Mouse (Mus musculus) myocyte (in vitro differentiated cells): ENCODE data around the gene Gm45062. TPM values are rescaled to one million over a fixed set of nuclear protein-coding genes. Genes with fewer than 3 reads are reported as not detected.

Source experiments
- H3K27me3 ChIP-seq: one replicate; pipeline ENCODE4 v1.6.1; 2011; ENCODE audit not compliant: control insufficient read depth, insufficient read depth, insufficient read length
- H3K36me3 ChIP-seq: one replicate; pipeline ENCODE4 v1.6.1; 2011; ENCODE audit not compliant: control insufficient read depth, insufficient read depth
- H3K4me2 ChIP-seq: one replicate; pipeline ENCODE4 v1.6.1; 2011; ENCODE audit warnings: low read depth, control low read depth
- H3K4me3 ChIP-seq: one replicate; pipeline ENCODE4 v1.5.1; 2011; ENCODE audit warnings: mild to moderate bottlenecking, control low read depth, moderate library complexity
- H3K79me2 ChIP-seq: one replicate; pipeline ENCODE4 v1.6.1; 2011; ENCODE audit not compliant: control insufficient read depth, insufficient read depth
- H3ac ChIP-seq: one replicate; pipeline ENCODE4 v1.6.1; 2011; ENCODE audit not compliant: control insufficient read depth, insufficient read length
- CEBPB ChIP-seq: IDR thresholded peaks from 2 replicates; pipeline ENCODE4 v1.6.1; 2011; ENCODE audit warnings: mild to moderate bottlenecking, moderate library complexity; ENCODE audit not compliant: poor library complexity, insufficient read depth, severe bottlenecking
- E2F4 ChIP-seq: IDR thresholded peaks from one replicate; pipeline ENCODE4 v1.6.1; 2011; ENCODE audit warnings: mild to moderate bottlenecking, control low read depth, moderate library complexity; ENCODE audit not compliant: insufficient read depth
- MAX ChIP-seq: IDR thresholded peaks from one replicate; pipeline ENCODE4 v1.6.1; 2011; ENCODE audit warnings: low read depth, mild to moderate bottlenecking, control low read depth
- MYOD1 ChIP-seq, 3 experiments: IDR thresholded peaks; one replicate each; pipeline ENCODE4 v1.6.1; 2011; ENCODE audit warnings: control low read depth in 2 of 3, low read depth in 2 of 3, mild to moderate bottlenecking in 2 of 3, moderate library complexity in 1 of 3; ENCODE audit not compliant: insufficient read length in 2 of 3, control insufficient read depth in 1 of 3
- MYOG ChIP-seq, 3 experiments: IDR thresholded peaks; one replicate each; pipeline ENCODE4 v1.6.1; 2011; ENCODE audit warnings: control low read depth in 2 of 3, low read depth in 2 of 3, mild to moderate bottlenecking in 2 of 3; ENCODE audit not compliant: insufficient read length in 2 of 3, control insufficient read depth in 1 of 3, insufficient read depth in 1 of 3
- POLR2A ChIP-seq: IDR thresholded peaks from one replicate; pipeline ENCODE4 v1.6.1; 2011; ENCODE audit warnings: low read depth, mild to moderate bottlenecking, control low read depth, moderate library complexity; ENCODE audit not compliant: insufficient read length
- POLR2AphosphoS2 ChIP-seq: IDR thresholded peaks from one replicate; pipeline ENCODE4 v1.6.1; 2011; ENCODE audit warnings: low read depth, control low read depth; ENCODE audit not compliant: insufficient read length
- REST ChIP-seq: IDR thresholded peaks from one replicate; pipeline ENCODE4 v1.6.1; 2011; ENCODE audit warnings: mild to moderate bottlenecking, control low read depth, moderate library complexity; ENCODE audit not compliant: insufficient read depth, insufficient read length
- SRF ChIP-seq: IDR thresholded peaks from one replicate; pipeline ENCODE4 v1.6.1; 2011; ENCODE audit warnings: low read depth; ENCODE audit not compliant: control insufficient read depth, insufficient read length
- TCF12 ChIP-seq: IDR thresholded peaks from one replicate; pipeline ENCODE4 v1.6.1; 2011; ENCODE audit warnings: mild to moderate bottlenecking, control low read depth; ENCODE audit not compliant: poor library complexity, insufficient read depth, severe bottlenecking
- TCF3 ChIP-seq: IDR thresholded peaks from one replicate; pipeline ENCODE4 v1.6.1; 2011; ENCODE audit warnings: low read depth, control low read depth; ENCODE audit not compliant: insufficient read length
- USF1 ChIP-seq: IDR thresholded peaks from one replicate; pipeline ENCODE4 v1.6.1; 2011; ENCODE audit warnings: low read depth, mild to moderate bottlenecking, control low read depth, moderate library complexity
- polyA plus RNA-seq: library from polyadenylated mRNA; unstranded; fragments of >200 nt; fragmentation: generic; extraction: Trizol; gene quantifications from one replicate; pipeline ENCODE4 v1.2.1, GENCODE M21; 2012; ENCODE audit warnings: missing spikeins

Gene Gm45062
- polyA plus RNA-seq, 1 experiment: 0.71 TPM

GRCm38 (mm10) chr6:8339453-8339852, 80.2 kb downstream of the Gm45062 start:
- H3K27me3 ChIP-seq: no peaks in the 10 kb centered on the region
- H3ac ChIP-seq: no peak overlapping the region
- no peak for TF ChIP-seq SRF
- no peak for TF ChIP-seq MYOD1 (IDR thresholded peaks at IDR 0.05; ENCODE audit: control insufficient read depth in 1 of 3, insufficient read length in 2 of 3, low read depth in 2 of 3)
- TF ChIP-seq MAX: no peak
- TF ChIP-seq POLR2A: no peak
- no peak for TF ChIP-seq REST
- TF ChIP-seq TCF12: no peak
- TF ChIP-seq E2F4: no peak
- TF ChIP-seq MYOG (IDR thresholded peaks at IDR 0.05; ENCODE audit: control insufficient read depth in 1 of 3, insufficient read depth in 1 of 3, insufficient read length in 2 of 3, low read depth in 2 of 3): no peak
- TF ChIP-seq USF1: no peak
- TF ChIP-seq POLR2AphosphoS2: no peak
- TF ChIP-seq CEBPB: no peak
- TF ChIP-seq TCF3: no peak
- no peak overlapping the region for H3K4me3 ChIP-seq
- H3K79me2 ChIP-seq: no peaks in the 10 kb centered on the region
- no peaks in the 10 kb centered on the region for H3K36me3 ChIP-seq
- no peak overlapping the region for H3K4me2 ChIP-seq

GRCm38 (mm10) chr6:8343271-8343670, 84.0 kb downstream of the Gm45062 start:
- TF ChIP-seq USF1 (no peak), MYOD1 (IDR thresholded peaks at IDR 0.05; ENCODE audit: control insufficient read depth in 1 of 3, insufficient read length in 2 of 3, low read depth in 2 of 3) (no peak), POLR2A (no peak), TCF3 (no peak), MAX (no peak), E2F4 (no peak), SRF (no peak), MYOG (IDR thresholded peaks at IDR 0.05; ENCODE audit: control insufficient read depth in 1 of 3, insufficient read depth in 1 of 3, insufficient read length in 2 of 3, low read depth in 2 of 3) (no peak), TCF12 (no peak), REST (no peak), POLR2AphosphoS2 (no peak), CEBPB (no peak)
- H3K36me3 ChIP-seq: no peaks in the 10 kb centered on the region
- H3K79me2 ChIP-seq: no peaks in the 10 kb centered on the region
- H3K4me3 ChIP-seq: no peak overlapping the region
- no peak overlapping the region for H3K4me2 ChIP-seq
- no peaks in the 10 kb centered on the region for H3K27me3 ChIP-seq
- no peak overlapping the region for H3ac ChIP-seq

- no peak overlapping the region for H3K4me3 ChIP-seq
- no peak for TF ChIP-seq POLR2A
- TF ChIP-seq E2F4: no peak
- no peak for TF ChIP-seq TCF3
- TF ChIP-seq MAX: no peak
- TF ChIP-seq MYOD1 (IDR thresholded peaks at IDR 0.05; ENCODE audit: control insufficient read depth in 1 of 3, insufficient read length in 2 of 3, low read depth in 2 of 3): no peak
- no peak for TF ChIP-seq POLR2AphosphoS2
- TF ChIP-seq SRF: no peak
- TF ChIP-seq MYOG (IDR thresholded peaks at IDR 0.05; ENCODE audit: control insufficient read depth in 1 of 3, insufficient read depth in 1 of 3, insufficient read length in 2 of 3, low read depth in 2 of 3): no peak
- TF ChIP-seq REST: no peak
- no peak for TF ChIP-seq TCF12
- TF ChIP-seq CEBPB: no peak
- TF ChIP-seq USF1: no peak
- peak overlapping the region; percentile 65 for H3K4me2 ChIP-seq
- H3ac ChIP-seq: no peak overlapping the region
- H3K27me3 ChIP-seq: no peaks in the 10 kb centered on the region
- H3K79me2 ChIP-seq: no peaks in the 10 kb centered on the region
- H3K36me3 ChIP-seq: no peaks in the 10 kb centered on the region
These were observed 86.1 kb downstream of the Gm45062 start for GRCm38 (mm10) chr6:8345219-8345856.

GRCm38 (mm10) chr6:8347154-8347553, 87.9 kb downstream of the Gm45062 start:
- no peak overlapping the region for H3K4me3 ChIP-seq
- H3K36me3 ChIP-seq: no peaks in the 10 kb centered on the region
- H3K79me2 ChIP-seq: no peaks in the 10 kb centered on the region
- no peaks in the 10 kb centered on the region for H3K27me3 ChIP-seq
- H3ac ChIP-seq: no peak overlapping the region
- no peak for TF ChIP-seq SRF
- TF ChIP-seq MYOD1 (IDR thresholded peaks at IDR 0.05; ENCODE audit: control insufficient read depth in 1 of 3, insufficient read length in 2 of 3, low read depth in 2 of 3): peak in 2 of 3 experiments; percentile 9 to 59
- H3K4me2 ChIP-seq: peak overlapping the region; percentile 5

- TF ChIP-seq POLR2A (no peak), POLR2AphosphoS2 (no peak), TCF3 (no peak), E2F4 (no peak), USF1 (no peak), SRF (no peak), MYOD1 (IDR thresholded peaks at IDR 0.05; ENCODE audit: control insufficient read depth in 1 of 3, insufficient read length in 2 of 3, low read depth in 2 of 3) (no peak), MYOG (IDR thresholded peaks at IDR 0.05; ENCODE audit: control insufficient read depth in 1 of 3, insufficient read depth in 1 of 3, insufficient read length in 2 of 3, low read depth in 2 of 3) (no peak), CEBPB (no peak), TCF12 (no peak), REST (no peak), MAX (no peak)
- no peaks in the 10 kb centered on the region for H3K79me2 ChIP-seq
- H3K27me3 ChIP-seq: no peaks in the 10 kb centered on the region
- no peak overlapping the region for H3K4me3 ChIP-seq
- H3K4me2 ChIP-seq: peak overlapping the region; percentile 13
- H3ac ChIP-seq: no peak overlapping the region
- no peaks in the 10 kb centered on the region for H3K36me3 ChIP-seq
These were observed 89.1 kb downstream of the Gm45062 start for GRCm38 (mm10) chr6:8348344-8348743.
